Mouse (Mus musculus) left cerebral cortex, postnatal 10 days (tissue): Measurements from ENCODE around the gene Lmod3. TPM values are rescaled to one million over a fixed set of nuclear protein-coding genes. Genes with fewer than 3 reads are reported as not detected.
"Not testable (repeated sequence)": the region's sequence is repeated elsewhere in the genome, so short reads cannot be mapped to it uniquely, and the experiment has no call there.

Source experiments
- DNase-seq, 2 experiments: peaks; one replicate each; pipeline ENCODE4 v3.0.0; 2021 to 2022; ENCODE audit warnings: low spot score in 2 of 2, mixed read lengths in 1 of 2; ENCODE audit errors: extremely low spot score in 1 of 2
- intact Hi-C: fragments of 180-260 bp; cut with DNase I; formaldehyde crosslinking; loops from one replicate; pipeline ENCODE4 v1.15.1; 2025
- total RNA-seq, 2 experiments: library from RNA; stranded (reverse); gene quantifications; 2 replicates each; pipeline ENCODE4 v1.2.3; 2021

Lmod3 gene
- total RNA-seq, 2 experiments from 2014 or later, result 0.87 to 0.94 TPM

DNA sequence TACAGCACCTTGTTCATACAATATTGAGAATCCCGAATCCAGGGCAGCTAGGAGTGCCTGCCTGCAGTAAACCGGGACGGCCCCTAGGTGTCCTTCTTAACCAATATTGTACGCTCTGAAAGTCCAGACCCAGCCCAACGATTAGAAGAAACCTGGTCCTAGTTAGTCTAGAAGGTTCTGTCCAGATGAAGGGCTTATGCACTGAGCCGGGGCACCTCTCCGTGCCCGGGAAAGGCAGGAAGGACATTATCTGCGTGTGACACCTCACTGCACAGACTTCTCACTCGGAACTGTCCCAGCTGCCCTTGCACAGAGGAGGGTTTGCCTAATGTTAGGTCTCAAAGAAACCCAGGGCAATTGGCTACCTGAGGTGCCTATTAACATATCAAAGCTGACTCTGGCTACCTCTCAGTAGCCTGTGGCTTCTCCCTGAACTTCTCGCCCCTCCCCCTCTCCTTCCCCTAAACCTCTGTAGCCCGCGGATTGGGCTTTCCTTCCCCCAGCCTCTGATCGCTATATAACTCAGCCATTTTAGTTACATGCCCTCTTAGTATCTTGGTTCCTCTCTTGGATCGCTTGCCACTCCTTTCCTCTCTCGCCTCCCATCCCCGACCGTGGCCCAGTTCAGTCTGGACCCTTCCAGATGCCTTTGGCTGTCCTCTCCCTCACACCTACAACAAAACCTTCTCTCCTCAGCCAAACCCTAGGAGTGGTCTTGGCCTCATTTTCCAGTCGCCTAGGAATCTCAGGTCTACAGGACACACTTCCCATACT is 25.6 kb upstream of the Lmod3 start:
- DNase-seq, result peak; percentile 64 to 76
- intact Hi-C loops, result loop anchor here (2.0 to 10.0 kb wide), 4 partner anchors 139 to 727 kb away; no protein-coding TSS in a partner anchor

DNA sequence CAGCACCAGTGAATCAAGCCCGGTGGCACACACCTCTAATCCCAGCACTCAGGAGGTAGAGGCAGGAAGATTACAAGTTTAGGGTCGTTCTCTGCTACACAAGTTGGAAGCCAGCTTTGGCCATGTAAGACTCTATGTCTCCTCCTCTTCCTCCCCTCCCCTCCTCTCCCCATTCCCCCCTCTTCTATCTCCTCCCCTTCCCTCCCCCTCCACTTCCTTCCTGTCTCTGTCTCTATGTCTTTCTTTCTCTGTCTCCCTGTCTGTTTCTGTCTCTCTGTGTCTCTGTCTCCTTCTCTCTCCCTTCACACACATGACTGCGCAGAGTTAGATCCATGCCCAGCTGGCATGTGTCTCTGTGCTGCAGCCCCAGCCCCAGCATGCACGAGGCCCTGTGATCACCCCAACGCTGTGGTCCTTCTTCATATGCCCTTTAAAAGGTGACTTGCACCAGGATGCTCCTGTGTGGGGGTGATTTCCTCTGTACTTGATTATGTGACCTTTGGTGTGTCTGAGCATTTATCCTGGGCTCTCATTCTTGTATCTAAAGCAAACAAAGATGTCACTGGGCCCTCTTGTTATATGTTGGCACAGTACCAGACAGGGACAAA is 24.4 kb upstream of the Lmod3 start:
- DNase-seq, result no peak
- intact Hi-C loops, result loop anchor here (5.0 to 10.0 kb wide), 3 partner anchors 140 to 728 kb away; no protein-coding TSS in a partner anchor

GRCm38 (mm10) chr6:97276366-97276765 is 23.8 kb upstream of the Lmod3 start:
- intact Hi-C loops, result loop anchor here (5.0 to 10.0 kb wide), 3 partner anchors 141 to 728 kb away; no protein-coding TSS in a partner anchor
- no peak for DNase-seq

DNA sequence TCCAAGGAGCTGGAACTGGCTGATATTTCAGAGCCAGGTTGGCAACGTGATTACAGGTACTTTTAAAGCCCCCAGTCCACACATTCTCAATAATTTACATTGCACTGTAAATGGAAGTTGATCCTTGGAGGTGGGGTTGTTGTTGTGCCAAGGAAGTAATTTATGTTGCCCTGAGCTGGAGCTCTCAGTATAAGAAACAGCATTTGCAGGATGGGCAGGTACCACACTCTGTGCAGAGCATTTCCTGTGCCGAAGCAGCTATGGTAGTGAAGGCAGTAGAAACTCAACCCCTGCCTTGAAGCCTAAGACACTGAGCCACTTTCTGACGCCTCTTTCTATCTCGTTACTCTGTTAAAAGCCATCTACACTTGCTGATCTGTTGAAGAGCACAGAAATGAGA is 23.2 kb upstream of the Lmod3 start:
- intact Hi-C loops, result loop anchor here (5.0 to 10.0 kb wide), 3 partner anchors 142 to 729 kb away; no protein-coding TSS in a partner anchor
- DNase-seq, result no peak

GRCm38 (mm10) chr6:97273777-97274176 is 21.2 kb upstream of the Lmod3 start:
- no peak for DNase-seq
- intact Hi-C loops, result loop anchor here (10.0 kb wide), 1 partner anchor 731 kb away; no protein-coding TSS in a partner anchor

DNA sequence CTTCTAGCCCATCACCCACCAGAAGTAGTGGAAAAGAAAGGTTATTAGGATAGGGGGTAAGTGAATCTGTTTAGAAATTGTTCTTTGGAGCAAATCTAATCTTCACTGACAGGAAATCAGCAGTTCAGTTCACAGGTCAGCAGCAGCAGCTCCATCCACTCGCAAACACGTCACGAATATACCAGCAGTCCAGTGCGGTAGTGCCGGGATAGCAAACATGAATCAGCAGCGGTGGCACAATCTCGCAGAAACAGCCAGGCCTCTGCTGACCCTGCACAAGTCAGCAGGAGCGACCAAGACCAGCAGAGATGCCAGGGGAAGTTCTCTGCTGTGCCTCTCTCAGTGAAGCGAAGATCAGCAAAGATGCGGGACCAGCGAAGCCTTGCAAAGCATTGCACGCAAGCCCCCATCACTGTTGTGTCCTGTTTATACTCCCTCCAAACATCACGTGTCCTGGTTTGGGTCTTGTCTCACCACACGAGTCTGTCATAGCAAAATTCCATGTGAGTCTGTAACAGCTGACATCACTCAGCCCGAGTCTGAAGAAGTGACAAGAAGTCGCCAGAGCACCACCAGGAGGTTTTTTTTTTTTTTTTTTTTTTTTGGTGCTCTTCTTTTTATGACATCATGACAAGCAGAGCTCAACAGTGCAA is 20.6 kb upstream of the Lmod3 start:
- no peak for DNase-seq
- intact Hi-C loops, result loop anchor here (10.0 kb wide), 1 partner anchor 732 kb away; no protein-coding TSS in a partner anchor

- intact Hi-C loops, result loop anchor here (10.0 kb wide), 1 partner anchor 732 kb away; no protein-coding TSS in a partner anchor
- no peak for DNase-seq
Measured at GRCm38 (mm10) chr6:97272349-97272748, 19.8 kb upstream of the Lmod3 start.

DNA sequence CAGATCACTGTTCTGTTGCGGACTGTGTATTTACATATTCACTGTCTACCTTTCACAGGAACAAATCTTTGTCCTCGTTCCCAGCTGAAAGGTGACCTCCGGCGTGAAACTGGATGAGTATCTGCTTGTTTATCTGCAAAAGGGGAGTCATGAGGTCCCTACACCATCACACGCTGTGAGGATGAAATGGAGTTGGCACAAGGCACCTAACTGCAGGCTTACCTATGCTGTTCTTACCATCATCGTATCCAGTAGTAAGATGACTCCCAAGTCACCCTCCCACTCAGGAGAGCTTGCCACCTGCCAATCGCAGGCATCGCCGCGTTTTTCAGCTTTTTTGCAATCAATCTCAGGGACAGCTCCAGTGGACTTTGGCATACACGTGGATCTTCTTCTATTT is 17.0 kb upstream of the Lmod3 start:
- intact Hi-C loops, result no loop called here
- no peak for DNase-seq

GRCm38 (mm10) chr6:97267132-97267531 is 14.6 kb upstream of the Lmod3 start:
- intact Hi-C loops, result no loop called here
- no peak for DNase-seq

DNA sequence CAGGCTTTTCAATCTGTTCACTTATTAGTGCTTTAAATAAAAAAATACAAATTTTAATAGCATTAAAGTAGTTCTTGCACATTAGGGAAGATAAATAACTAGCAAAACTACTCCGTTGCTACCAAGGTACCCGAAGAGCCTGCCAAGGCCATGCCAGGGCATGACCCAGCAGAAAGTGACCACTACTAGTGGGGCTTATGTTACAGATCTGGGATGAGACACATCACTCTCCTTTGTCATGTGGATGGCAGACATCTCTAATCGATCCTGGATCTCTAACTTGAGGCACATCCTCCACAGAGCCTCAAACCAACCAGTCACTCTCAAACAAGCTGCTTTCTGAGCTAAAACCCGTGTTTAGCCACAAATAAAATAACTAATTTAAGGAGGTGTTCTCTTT is 14.1 kb upstream of the Lmod3 start:
- intact Hi-C loops, result no loop called here
- no peak for DNase-seq

DNA sequence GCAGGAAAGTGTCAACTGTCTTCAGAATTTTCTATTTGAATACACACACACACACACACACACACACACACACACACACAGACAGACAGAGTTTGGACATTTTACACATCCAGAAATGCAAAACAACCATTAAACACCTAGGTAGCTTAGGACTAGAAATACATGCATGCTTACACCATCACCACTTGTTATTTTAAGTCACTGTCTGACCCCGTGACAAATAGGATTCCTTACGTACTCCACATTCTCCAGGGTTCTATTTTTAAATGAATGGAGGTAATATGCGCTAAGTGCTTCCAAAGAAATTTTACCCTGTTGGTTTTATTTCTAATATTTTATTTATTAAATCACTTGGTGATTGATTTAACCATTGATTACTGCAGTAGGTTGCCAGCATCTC is 13.1 kb upstream of the Lmod3 start:
- intact Hi-C loops, result no loop called here
- no peak for DNase-seq

- intact Hi-C loops, result no loop called here
- DNase-seq, result no peak
Measured at GRCm38 (mm10) chr6:97265240-97265639, 12.7 kb upstream of the Lmod3 start.

DNA sequence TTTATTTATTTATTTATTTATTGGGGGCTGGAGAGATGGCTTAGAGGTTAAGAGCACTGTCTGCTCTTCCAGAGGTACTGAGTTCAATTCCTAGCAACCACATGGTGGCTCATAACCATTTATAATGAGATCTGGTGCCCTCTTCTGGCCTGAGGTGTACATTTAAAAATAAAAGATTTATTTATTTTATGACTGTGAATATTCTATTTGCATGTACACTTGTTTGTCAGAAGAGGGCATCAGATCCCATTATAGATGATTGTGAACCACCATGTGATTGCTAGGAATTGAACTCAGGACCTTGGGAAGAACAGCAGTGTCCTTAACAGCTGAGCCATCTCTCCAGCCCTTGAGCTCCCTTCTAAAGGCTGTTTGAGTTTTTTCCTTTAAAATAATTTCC is 11.2 kb upstream of the Lmod3 start:
- DNase-seq, intact Hi-C loops: not testable (repeated sequence)

DNA sequence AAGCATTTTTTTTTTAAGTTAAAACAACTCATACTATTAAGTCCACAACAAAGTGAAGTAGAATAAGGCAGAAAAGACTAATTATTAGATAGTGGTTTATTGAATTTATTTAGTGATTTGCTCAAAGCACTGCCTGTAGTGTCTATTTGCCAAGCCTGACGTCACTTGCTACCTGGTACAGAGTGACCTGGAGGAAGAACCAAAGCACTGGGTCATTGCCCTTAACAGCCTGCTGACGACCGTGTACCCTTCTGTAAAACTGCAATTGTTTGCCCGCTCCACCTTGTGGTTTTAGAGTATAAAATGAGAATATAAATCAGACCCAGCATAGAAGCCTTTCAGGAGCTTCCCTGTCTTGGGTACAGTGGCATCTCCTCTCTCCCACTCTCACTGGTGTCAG is 9.7 kb upstream of the Lmod3 start:
- intact Hi-C loops, result no loop called here
- no peak for DNase-seq

DNA sequence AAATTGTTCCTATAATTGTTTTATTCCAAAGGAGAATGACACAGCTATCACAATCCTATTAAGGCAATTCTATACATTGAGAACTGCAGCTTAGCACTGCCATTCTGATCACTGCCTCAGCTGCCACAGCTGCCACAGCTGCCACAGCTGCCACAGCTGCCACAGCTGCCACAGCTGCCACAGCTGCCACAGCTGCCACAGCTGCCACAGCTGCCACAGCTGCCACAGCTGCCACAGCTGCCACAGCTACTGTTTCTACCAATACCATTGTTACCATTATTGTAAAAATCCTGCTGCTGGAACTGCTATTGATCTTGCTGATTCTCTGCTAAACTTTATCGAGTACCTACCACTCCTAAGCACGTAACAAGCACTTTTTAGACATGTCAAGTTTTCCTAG is 7.4 kb upstream of the Lmod3 start:
- DNase-seq, intact Hi-C loops: not testable (repeated sequence)

- no peak for DNase-seq
- intact Hi-C loops, result no loop called here
Measured at GRCm38 (mm10) chr6:97258489-97258888, 5.9 kb upstream of the Lmod3 start.

- no peak for DNase-seq
- intact Hi-C loops, result no loop called here
Measured at GRCm38 (mm10) chr6:97252086-97252485, 473 bp downstream of the Lmod3 start.

- intact Hi-C loops, result no loop called here
- DNase-seq, result peak; percentile 18 to 39
Measured at GRCm38 (mm10) chr6:97250966-97251365, 1.6 kb downstream of the Lmod3 start.

GRCm38 (mm10) chr6:97245200-97245599 is 7.4 kb downstream of the Lmod3 start:
- DNase-seq, result no peak
- intact Hi-C loops, result no loop called here

DNA sequence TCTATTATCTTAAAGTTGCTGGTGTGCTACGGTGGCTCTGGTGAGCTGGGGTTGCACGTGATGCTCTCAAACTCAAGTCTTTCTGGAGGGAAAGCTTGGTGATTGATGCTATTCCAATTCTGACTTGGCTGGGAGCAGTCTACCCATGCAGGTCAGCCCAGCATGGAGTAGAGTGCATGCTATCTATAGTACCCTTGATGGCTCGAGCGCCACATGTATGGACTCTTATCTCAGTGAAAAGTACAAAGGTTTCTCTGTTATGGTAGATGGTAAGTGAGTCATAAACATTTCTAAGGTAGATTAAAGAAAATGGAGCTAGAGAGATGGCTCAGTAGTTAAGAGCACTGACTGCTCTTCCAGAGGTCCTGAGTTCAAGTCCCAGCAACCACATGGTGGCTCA is 10.0 kb downstream of the Lmod3 start:
- DNase-seq, result no peak
- intact Hi-C loops, result no loop called here
